Mouse (Mus musculus) frontal cortex, adult 2 months (tissue): ENCODE data around the gene Sorbs1. TPM values are rescaled to one million over a fixed set of nuclear protein-coding genes. Genes with fewer than 3 reads are reported as not detected.

ENCODE experiments used
- polyA plus RNA-seq: library from polyadenylated mRNA; depleted of rRNA; stranded (reverse); fragments of >200 nt; gene quantifications from 2 replicates; pipeline ENCODE4 v1.2.3, GENCODE M21; 2012; rRNA removed

Sorbs1 gene
- polyA plus RNA-seq, 1 experiment: 88.1 TPM

Other genes starting within 250 kb of the Sorbs1 start
- 11.1 and 11.3 TPM in 2 replicates for gene Pdlim1, start 241.9 kb downstream of the Sorbs1 start, polyA plus RNA-seq
- 26.0 and 26.2 TPM in 2 replicates for gene Aldh18a1, start 74.7 kb upstream of the Sorbs1 start, polyA plus RNA-seq
- gene Tctn3, start 98.5 kb upstream of the Sorbs1 start, polyA plus RNA-seq: 29.6 and 35.7 TPM in 2 replicates
- 10.9 and 13.1 TPM in 2 replicates for gene Entpd1, start 98.6 kb upstream of the Sorbs1 start, polyA plus RNA-seq
- gene Cc2d2b, start 235.0 kb upstream of the Sorbs1 start, polyA plus RNA-seq: 0.10 and 0.15 TPM in 2 replicates